Mouse (Mus musculus) retina, adult 2 months (tissue): ENCODE results near the gene Tmem177.

ENCODE experiments used
- DNase-seq: peaks from one replicate; pipeline ENCODE4 v3.0.0-alpha.2; 2012; ENCODE audit warnings: low read depth, low spot score

Gene Tmem177

GRCm38 (mm10) chr1:119912953-119913814, at the start of gene Tmem177:
Tmem177 (minus strand) TSS chr1:119913208.
- DNase-seq: peak; percentile 75

- no peak for DNase-seq
Measured at GRCm38 (mm10) chr1:119959920-119960319, 46.9 kb upstream of the Tmem177 start.

- no peak for DNase-seq
Measured at GRCm38 (mm10) chr1:119959464-119959863, 46.5 kb upstream of the Tmem177 start.

GRCm38 (mm10) chr1:119957716-119958222, 44.8 kb upstream of the Tmem177 start:
- no peak for DNase-seq

GRCm38 (mm10) chr1:119954680-119955079, 41.7 kb upstream of the Tmem177 start:
- no peak for DNase-seq

GRCm38 (mm10) chr1:119953456-119953855, 40.4 kb upstream of the Tmem177 start:
- no peak for DNase-seq

- DNase-seq: no peak
Measured at GRCm38 (mm10) chr1:119950086-119950485, 37.1 kb upstream of the Tmem177 start.

GRCm38 (mm10) chr1:119936861-119937260, 23.9 kb upstream of the Tmem177 start:
- no peak for DNase-seq

GRCm38 (mm10) chr1:119931421-119932150, 18.6 kb upstream of the Tmem177 start:
- no peak for DNase-seq

- no peak for DNase-seq
Measured at GRCm38 (mm10) chr1:119929715-119930114, 16.7 kb upstream of the Tmem177 start.

GRCm38 (mm10) chr1:119919299-119919698, 6.3 kb upstream of the Tmem177 start:
- no peak for DNase-seq

GRCm38 (mm10) chr1:119916823-119917371, 3.9 kb upstream of the Tmem177 start:
- DNase-seq: no peak

GRCm38 (mm10) chr1:119907206-119907748, 5.7 kb downstream of the Tmem177 start:
- DNase-seq: no peak

- no peak for DNase-seq
Measured at GRCm38 (mm10) chr1:119903231-119903620, 9.8 kb downstream of the Tmem177 start.

GRCm38 (mm10) chr1:119902551-119903230, 10.3 kb downstream of the Tmem177 start:
- DNase-seq: no peak

- no peak for DNase-seq
Measured at GRCm38 (mm10) chr1:119899195-119900123, 13.5 kb downstream of the Tmem177 start.

- DNase-seq: peak; percentile 42
Measured at GRCm38 (mm10) chr1:119894936-119895335, 18.1 kb downstream of the Tmem177 start.

GRCm38 (mm10) chr1:119893600-119893999, 19.4 kb downstream of the Tmem177 start:
- no peak for DNase-seq

GRCm38 (mm10) chr1:119892933-119893332, 20.1 kb downstream of the Tmem177 start:
- DNase-seq: no peak

- no peak for DNase-seq
Measured at GRCm38 (mm10) chr1:119891865-119892264, 21.1 kb downstream of the Tmem177 start.
